Mouse (Mus musculus): ENCODE measurements around the gene Zmynd19. TPM values are rescaled to one million over a fixed set of nuclear protein-coding genes. Genes with fewer than 3 reads are reported as not detected.
"Not testable (repeated sequence)": the region's sequence is repeated elsewhere in the genome, so short reads cannot be mapped to it uniquely, and the experiment has no call there.

Zmynd19 gene
- polyA plus RNA-seq, 1 experiment from 2014 or later: 24.0 TPM

GRCm38 (mm10) chr2:24923561-24923960 lies 26.0 kb upstream of the Zmynd19 start:
- H3K4me3 ChIP-seq: no peak overlapping the region
- no peak overlapping the region for H3K9ac ChIP-seq
- peaks cover 18% of the 10 kb centered on the region for H3K36me3 ChIP-seq
- H3K27me3 ChIP-seq (replicated peaks): no peaks in the 10 kb centered on the region
- H3K27ac ChIP-seq: no peak overlapping the region
- 50% methylated on average over 2 of the region's 2 CpGs for WGBS (ENCODE audit: insufficient replicate concordance)
- H3K4me1 ChIP-seq: peaks cover 19% of the 10 kb centered on the region; the same call in 1 of the 2 replicates
- no peaks in the 10 kb centered on the region for H3K9me3 ChIP-seq (replicated peaks)
- no peak overlapping the region for H3K4me2 ChIP-seq
- ATAC-seq: no peak

DNA sequence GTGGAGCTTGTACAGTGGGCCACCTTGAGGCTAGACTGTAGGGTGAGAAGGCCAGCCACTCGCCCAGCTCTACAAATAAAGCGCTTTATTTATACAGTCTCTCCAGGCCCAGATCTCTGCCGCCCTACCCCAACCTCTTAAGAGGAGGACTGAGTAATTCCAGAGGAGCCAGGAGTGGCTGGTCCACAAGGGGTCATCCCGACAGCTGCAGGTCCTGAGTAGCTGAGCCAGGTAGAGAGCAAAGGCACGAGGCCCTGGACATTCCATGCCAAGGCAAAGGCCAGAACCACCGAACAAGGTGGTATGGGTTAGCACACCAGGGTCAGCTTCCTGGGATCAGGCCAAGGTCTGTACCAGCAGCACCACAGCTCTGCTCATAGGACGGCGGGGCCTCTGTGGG lies 24.3 kb upstream of the Zmynd19 start:
- Histone ChIP-seq H3K4me2 (no peak overlapping the region), H3K4me3 (no peak overlapping the region), H3K27me3 (replicated peaks) (no peaks in the 10 kb centered on the region), H3K27ac (no peak overlapping the region), H3K9me3 (replicated peaks) (no peaks in the 10 kb centered on the region), H3K36me3 (peaks cover 18% of the 10 kb centered on the region), H3K9ac (no peak overlapping the region), H3K4me1 (peaks cover 14% of the 10 kb centered on the region; the same call in 1 of the 2 replicates)
- no peak for ATAC-seq
- 81% methylated on average over 8 of the region's 8 CpGs for WGBS (ENCODE audit: insufficient replicate concordance)

- no peaks in the 10 kb centered on the region for H3K9me3 ChIP-seq (replicated peaks)
- ATAC-seq: no peak
- H3K4me2 ChIP-seq: no peak overlapping the region
- H3K36me3 ChIP-seq: peaks cover 18% of the 10 kb centered on the region
- 65% methylated on average over 9 of the region's 9 CpGs for WGBS (ENCODE audit: insufficient replicate concordance)
- H3K4me1 ChIP-seq: peaks cover 12% of the 10 kb centered on the region; the same call in 1 of the 2 replicates
- no peaks in the 10 kb centered on the region for H3K27me3 ChIP-seq (replicated peaks)
- H3K27ac ChIP-seq: no peak overlapping the region
- H3K9ac ChIP-seq: no peak overlapping the region
- no peak overlapping the region for H3K4me3 ChIP-seq
Measured at GRCm38 (mm10) chr2:24926345-24926964, 23.1 kb upstream of the Zmynd19 start.

DNA sequence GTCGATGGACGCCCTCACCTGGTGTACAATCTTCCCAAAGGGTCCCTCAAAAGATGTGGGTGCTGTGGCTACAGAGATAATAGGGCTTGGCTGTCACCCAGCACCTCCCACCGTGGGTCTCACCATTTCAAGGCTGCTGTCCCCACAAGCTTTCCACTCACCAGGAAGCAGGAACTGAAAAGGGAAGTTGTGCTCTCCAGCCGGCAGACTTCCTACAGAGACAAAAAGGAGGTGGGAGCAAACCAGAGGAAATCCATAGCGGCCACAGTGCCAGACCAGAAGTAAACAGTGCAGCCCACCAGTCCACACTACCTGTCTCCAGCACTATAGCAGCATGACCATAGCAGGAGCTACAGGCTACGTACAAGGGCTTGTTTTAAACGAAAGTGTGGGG lies 22.6 kb upstream of the Zmynd19 start:
- Histone ChIP-seq H3K4me2 (no peak overlapping the region), H3K9me3 (replicated peaks) (no peaks in the 10 kb centered on the region), H3K9ac (no peak overlapping the region), H3K27me3 (replicated peaks) (no peaks in the 10 kb centered on the region), H3K27ac (no peak overlapping the region), H3K4me3 (no peak overlapping the region), H3K36me3 (peaks cover 18% of the 10 kb centered on the region), H3K4me1 (peaks cover 12% of the 10 kb centered on the region; the same call in 1 of the 2 replicates)
- 47% methylated on average over 7 of the region's 7 CpGs for WGBS (ENCODE audit: insufficient replicate concordance)
- ATAC-seq: no peak

DNA sequence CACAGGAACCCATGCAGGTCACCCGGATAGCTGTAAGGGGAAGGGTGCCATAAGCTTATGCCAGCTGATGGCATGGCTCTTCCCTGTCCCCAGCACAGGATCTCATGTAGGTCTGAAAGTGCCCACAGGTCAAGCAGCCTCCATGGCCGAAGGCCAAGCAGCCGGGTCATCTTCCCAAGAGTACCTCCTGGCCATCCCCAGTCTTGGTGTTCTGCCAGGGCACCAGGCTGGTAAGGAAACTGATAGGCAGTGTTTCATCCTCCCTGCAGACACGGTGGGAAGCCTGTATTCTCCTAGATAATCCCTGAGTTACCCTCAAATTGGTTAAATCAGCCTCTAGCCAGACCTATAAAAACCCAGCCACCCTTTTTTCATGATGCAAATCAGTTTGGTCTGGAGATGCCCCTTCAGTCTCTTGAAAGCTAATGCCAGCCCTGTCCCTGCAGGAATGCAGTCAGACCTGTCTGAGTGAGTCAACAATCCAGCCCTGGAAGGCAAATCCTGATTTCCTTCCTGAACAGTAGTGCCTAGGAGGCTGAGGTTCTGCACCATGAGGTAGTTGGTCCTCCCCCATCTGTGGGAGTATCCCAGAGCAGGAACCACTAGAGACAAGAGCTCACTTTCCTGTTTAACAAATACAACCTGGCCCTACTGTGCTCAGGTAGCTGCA lies 21.6 kb upstream of the Zmynd19 start:
- Histone ChIP-seq H3K9me3 (replicated peaks) (no peaks in the 10 kb centered on the region), H3K27ac (no peak overlapping the region), H3K4me3 (no peak overlapping the region), H3K27me3 (replicated peaks) (no peaks in the 10 kb centered on the region), H3K4me1 (peaks cover 12% of the 10 kb centered on the region; the same call in 1 of the 2 replicates), H3K9ac (no peak overlapping the region), H3K4me2 (no peak overlapping the region), H3K36me3 (peaks cover 18% of the 10 kb centered on the region)
- 62% methylated on average over 4 of the region's 4 CpGs for WGBS (ENCODE audit: insufficient replicate concordance)
- no peak for ATAC-seq

DNA sequence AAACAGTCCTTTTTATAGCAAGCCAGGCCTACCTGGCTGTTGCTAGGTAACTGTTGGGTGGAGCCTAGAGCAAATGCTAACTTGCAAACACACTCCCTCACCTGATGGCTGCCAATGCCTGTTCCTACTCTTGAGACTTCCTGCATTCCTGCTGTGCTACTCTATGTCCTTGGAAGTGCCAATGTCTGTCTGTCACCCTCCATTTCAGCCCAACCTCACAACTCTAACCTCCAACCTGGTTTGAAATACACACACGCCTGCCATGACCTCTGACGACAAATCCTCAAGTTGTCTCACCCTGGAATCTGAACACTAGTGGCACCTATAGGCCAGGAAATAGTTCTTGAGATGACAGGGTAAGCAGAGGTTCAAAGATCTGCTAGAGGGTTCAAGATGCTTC lies 20.5 kb upstream of the Zmynd19 start:
- 73% methylated on average over 2 of the region's 2 CpGs for whole genome bisulfite sequencing (ENCODE audit: insufficient replicate concordance)
- no peak for ATAC-seq
- Histone ChIP-seq H3K4me3 (no peak overlapping the region), H3K9ac (no peak overlapping the region), H3K9me3 (replicated peaks) (no peaks in the 10 kb centered on the region), H3K27ac (no peak overlapping the region), H3K36me3 (peaks cover 18% of the 10 kb centered on the region), H3K27me3 (replicated peaks) (no peaks in the 10 kb centered on the region), H3K4me2 (no peak overlapping the region), H3K4me1 (peaks cover 20% of the 10 kb centered on the region)

- peaks cover 18% of the 10 kb centered on the region for H3K36me3 ChIP-seq
- no peak overlapping the region for H3K9ac ChIP-seq
- H3K27ac ChIP-seq: no peak overlapping the region
- no peak for ATAC-seq
- H3K4me1 ChIP-seq: peaks cover 24% of the 10 kb centered on the region
- H3K27me3 ChIP-seq (replicated peaks): no peaks in the 10 kb centered on the region
- H3K4me3 ChIP-seq: no peak overlapping the region
- 87% methylated on average over 5 of the region's 5 CpGs for WGBS (ENCODE audit: insufficient replicate concordance)
- H3K4me2 ChIP-seq: no peak overlapping the region
- no peaks in the 10 kb centered on the region for H3K9me3 ChIP-seq (replicated peaks)
Measured at GRCm38 (mm10) chr2:24929593-24929992, 20.0 kb upstream of the Zmynd19 start.

DNA sequence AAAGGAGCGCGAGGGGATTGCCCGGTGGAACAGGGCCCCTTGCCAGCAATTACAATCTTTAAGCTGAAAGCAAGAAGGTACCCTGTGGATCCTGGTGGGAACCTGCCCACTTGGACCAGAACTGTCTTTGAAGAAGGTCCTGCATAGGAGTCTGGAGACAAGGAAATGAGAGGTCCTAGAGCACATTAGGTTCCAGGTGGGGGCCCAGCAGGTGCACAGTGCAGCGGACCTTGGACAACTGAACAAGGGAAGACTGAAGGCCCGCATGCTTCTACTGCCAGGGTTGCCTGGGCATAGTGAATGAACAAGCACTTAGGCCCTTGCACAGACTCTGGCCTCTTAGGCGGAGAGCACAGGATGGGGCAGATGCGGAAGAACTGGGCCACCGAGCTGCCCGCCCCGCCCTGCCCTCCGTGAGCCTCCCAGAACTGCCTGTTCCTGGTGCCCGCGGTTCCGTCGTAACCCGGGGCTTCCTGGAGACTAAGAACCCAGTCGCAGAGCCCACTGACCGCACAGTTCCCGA lies 15.1 kb upstream of the Zmynd19 start:
- ATAC-seq: peak; percentile 73
- peaks cover 24% of the 10 kb centered on the region for H3K4me1 ChIP-seq
- peaks cover 18% of the 10 kb centered on the region; the same call in 1 of the 2 replicates for H3K27me3 ChIP-seq (replicated peaks)
- H3K9me3 ChIP-seq (replicated peaks): no peaks in the 10 kb centered on the region
- H3K4me2 ChIP-seq: peak overlapping the region; percentile 99
- WGBS (ENCODE audit: insufficient replicate concordance): 7% methylated on average over 19 of the region's 19 CpGs
- H3K36me3 ChIP-seq: no peaks in the 10 kb centered on the region
- peak overlapping the region; percentile 77 for H3K4me3 ChIP-seq
- H3K9ac ChIP-seq: peak overlapping the region; percentile 85
- H3K27ac ChIP-seq: peak overlapping the region; percentile 91

DNA sequence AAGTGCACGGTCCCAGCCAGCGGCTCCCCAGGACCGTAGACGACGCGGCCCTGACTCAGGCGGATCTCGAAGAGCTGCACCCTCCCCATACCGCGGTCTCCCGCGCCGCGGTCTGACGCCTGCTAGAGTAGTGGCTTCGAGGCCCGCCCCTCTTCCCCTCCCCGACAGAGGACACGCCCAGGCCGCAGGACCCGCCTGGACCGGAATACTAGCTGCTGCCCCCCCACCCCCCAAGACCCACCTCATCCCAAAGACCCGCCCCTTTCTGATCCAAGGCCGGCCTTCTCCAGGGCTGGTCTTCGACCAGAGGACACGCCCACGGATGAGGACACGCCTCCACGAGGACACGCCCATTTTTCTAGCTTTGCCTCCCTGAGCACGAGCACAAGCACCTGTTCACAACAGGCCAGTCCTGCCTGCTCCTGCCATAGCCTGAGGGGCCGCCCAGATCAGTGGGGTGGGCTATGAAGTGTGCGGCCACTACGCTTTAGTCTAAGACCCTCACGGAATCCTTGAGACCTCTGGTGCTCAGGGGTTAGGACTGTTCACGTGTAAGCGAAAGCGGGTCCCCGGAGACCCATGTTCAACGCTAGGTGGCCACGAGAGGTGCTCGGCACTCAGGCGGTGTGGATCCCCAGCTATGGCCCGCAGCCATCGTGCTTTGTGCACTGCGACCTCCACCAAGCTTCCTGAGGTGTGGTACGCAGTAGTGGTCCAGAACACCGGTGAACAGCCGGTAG lies 14.4 kb upstream of the Zmynd19 start, which contains the start of gene Arrdc1:
Gene Arrdc1, minus strand, starts transcription at position 196 of the 740 bp plus-strand sequence.
- peak within 1 kb of the TSS; percentile 77 for H3K4me3 ChIP-seq
- WGBS (ENCODE audit: insufficient replicate concordance): under 1% methylated on average over 48 of the region's 49 CpGs
- peaks cover 25% of the 10 kb centered on the region; the same call in 1 of the 2 replicates for H3K27me3 ChIP-seq (replicated peaks)
- ATAC-seq: peak; percentile 92
- peak within 1 kb of the TSS; percentile 85 for H3K9ac ChIP-seq
- peaks cover 24% of the 10 kb centered on the region for H3K4me1 ChIP-seq
- peak within 1 kb of the TSS; percentile 91 for H3K27ac ChIP-seq
- peak within 1 kb of the TSS; percentile 99 for H3K4me2 ChIP-seq
- H3K36me3 ChIP-seq: no peaks in the 10 kb centered on the region
- H3K9me3 ChIP-seq (replicated peaks): no peaks in the 10 kb centered on the region

DNA sequence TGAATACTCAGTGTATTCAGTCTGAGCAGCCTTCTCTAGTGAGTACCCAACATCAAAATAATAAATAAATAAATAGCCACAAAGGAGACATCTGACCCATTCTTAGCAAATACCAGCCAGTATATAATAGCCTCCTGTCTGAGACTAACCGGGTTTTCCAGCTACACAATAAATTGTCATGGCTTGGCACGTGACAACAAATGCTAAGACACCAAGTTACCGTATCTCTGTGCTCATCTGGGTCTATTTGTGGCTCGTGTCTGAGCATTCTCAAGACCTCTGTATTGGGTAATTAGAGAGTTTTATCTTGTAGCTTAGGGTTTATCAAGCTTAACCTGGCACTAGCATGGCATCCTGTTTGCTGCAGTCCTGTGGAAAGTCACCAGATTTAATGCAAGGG lies 7.5 kb upstream of the Zmynd19 start:
- WGBS (ENCODE audit: insufficient replicate concordance): 46% methylated on average over 4 of the region's 4 CpGs
- H3K27me3 ChIP-seq (replicated peaks): peaks cover 33% of the 10 kb centered on the region
- no peak overlapping the region for H3K9ac ChIP-seq
- no peaks in the 10 kb centered on the region for H3K36me3 ChIP-seq
- no peak overlapping the region for H3K27ac ChIP-seq
- H3K4me2 ChIP-seq: no peak overlapping the region
- H3K4me3 ChIP-seq: no peak overlapping the region
- no peak for ATAC-seq
- H3K4me1 ChIP-seq: no peaks in the 10 kb centered on the region
- no peaks in the 10 kb centered on the region for H3K9me3 ChIP-seq (replicated peaks)

DNA sequence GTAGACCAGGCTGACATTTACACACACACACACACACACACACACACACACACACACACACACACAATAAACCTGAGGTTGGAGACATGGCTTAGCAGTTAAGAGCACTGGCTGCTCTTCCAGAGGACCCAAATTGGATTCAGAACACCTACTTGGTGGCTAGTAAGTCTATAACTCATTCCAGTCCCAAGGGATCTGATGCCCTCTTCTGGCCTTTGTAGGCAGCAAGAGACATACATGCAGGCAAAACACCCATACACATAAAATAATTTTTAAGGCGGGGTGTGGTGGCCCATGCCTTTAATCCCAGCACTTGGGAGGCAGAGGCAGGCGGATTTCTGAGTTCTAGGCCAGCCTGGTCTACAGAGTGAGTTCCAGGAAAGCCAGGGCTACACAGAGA lies 5.3 kb upstream of the Zmynd19 start:
- not testable (repeated sequence) for H3K4me3 ChIP-seq; ATAC-seq; H3K36me3 ChIP-seq; H3K4me2 ChIP-seq; H3K9ac ChIP-seq; H3K4me1 ChIP-seq; H3K27ac ChIP-seq; H3K9me3 ChIP-seq (replicated peaks)
- peaks cover 17% of the 10 kb centered on the region for H3K27me3 ChIP-seq (replicated peaks)
- 25% methylated on average over 2 of the region's 2 CpGs for WGBS (ENCODE audit: insufficient replicate concordance)

DNA sequence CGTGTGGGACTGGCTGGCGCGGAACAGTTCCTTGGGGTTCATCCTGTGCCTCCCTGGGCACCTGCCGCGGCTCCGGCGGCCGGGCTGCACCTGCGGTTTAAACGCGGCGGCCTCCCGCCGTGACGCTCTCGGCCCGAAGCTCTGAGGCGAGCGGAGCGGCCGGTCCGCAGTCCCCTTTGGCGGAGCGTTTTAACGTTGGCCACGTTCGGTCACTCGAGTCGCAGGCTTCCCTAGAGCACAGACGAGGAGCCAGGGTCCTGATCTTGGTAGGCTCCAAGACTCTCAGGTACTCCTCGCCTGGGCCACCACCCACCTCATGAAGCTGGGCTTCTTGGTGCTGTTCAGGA lies 570 bp downstream of the Zmynd19 start:
- H3K4me1 ChIP-seq: peaks cover 55% of the 10 kb centered on the region
- H3K4me2 ChIP-seq: peak overlapping the region; percentile 99
- ATAC-seq: no peak
- 0% methylated on average over 30 of the region's 31 CpGs for whole genome bisulfite sequencing (ENCODE audit: insufficient replicate concordance)
- no peaks in the 10 kb centered on the region for H3K27me3 ChIP-seq (replicated peaks)
- H3K9ac ChIP-seq: peak overlapping the region; percentile 89
- H3K4me3 ChIP-seq: peak overlapping the region; percentile 95
- peak overlapping the region; percentile 85 for H3K27ac ChIP-seq
- peaks cover 39% of the 10 kb centered on the region for H3K36me3 ChIP-seq
- H3K9me3 ChIP-seq (replicated peaks): no peaks in the 10 kb centered on the region

Data from liver, embryonic 12.5 days (tissue).